Mouse (Mus musculus): ENCODE data around the gene Robo3. TPM values are rescaled to one million over a fixed set of nuclear protein-coding genes. Genes with fewer than 3 reads are reported as not detected.

Robo3 gene
- polyA plus RNA-seq (2012; rRNA removed): 0.96 and 1.9 TPM in 2 replicates

- Histone ChIP-seq H3K27ac (ENCODE audit: insufficient read depth, low read depth, low read length) (no peak within 1 kb of the TSS), H3K4me3 (ENCODE audit: low read depth, low read length) (peak within 1 kb of the TSS; percentile 43), H3K36me3 (ENCODE audit: control insufficient read depth, insufficient read depth, low read length) (no peaks in the 10 kb centered on the region), H3K27me3 (ENCODE audit: control insufficient read depth, insufficient read depth, low read length) (peaks cover 38% of the 10 kb centered on the region), H3K4me1 (ENCODE audit: control insufficient read depth, insufficient read depth, insufficient read length, low read length) (peaks cover 6% of the 10 kb centered on the region; the same call in 1 of the 2 replicates)
- TF ChIP-seq CTCF (IDR thresholded peaks at IDR 0.05; ENCODE audit: extremely low read depth, insufficient read length, insufficient replicate concordance, low read depth, low read length): no peak
- no peak for TF ChIP-seq POLR2A (IDR thresholded peaks at IDR 0.05; ENCODE audit: low read depth, low read length)
- 2% methylated on average over 40 of the region's 40 CpGs for WGBS
Measured at GRCm38 (mm10) chr9:37432720-37433421, at the start of gene Robo3. Gene Robo3 (minus strand): TSS chr9:37433246.

- H3K36me3 ChIP-seq (ENCODE audit: control insufficient read depth, insufficient read depth, low read length): no peaks in the 10 kb centered on the region
- no peak overlapping the region for H3K4me3 ChIP-seq (ENCODE audit: low read depth, low read length)
- no peak overlapping the region for H3K27ac ChIP-seq (ENCODE audit: insufficient read depth, low read depth, low read length)
- H3K4me1 ChIP-seq (ENCODE audit: control insufficient read depth, insufficient read depth, insufficient read length, low read length): no peaks in the 10 kb centered on the region
- TF ChIP-seq POLR2A (IDR thresholded peaks at IDR 0.05; ENCODE audit: low read depth, low read length): no peak
- no peak for TF ChIP-seq CTCF (IDR thresholded peaks at IDR 0.05; ENCODE audit: extremely low read depth, insufficient read length, insufficient replicate concordance, low read depth, low read length)
- WGBS: 70% methylated on average over 7 of the region's 7 CpGs
- no peaks in the 10 kb centered on the region; the same call in 1 of the 2 replicates for H3K27me3 ChIP-seq (ENCODE audit: control insufficient read depth, insufficient read depth, low read length)
Measured at GRCm38 (mm10) chr9:37474923-37475322, 41.9 kb upstream of the Robo3 start.

- no peaks in the 10 kb centered on the region; the same call in 1 of the 2 replicates for H3K27me3 ChIP-seq (ENCODE audit: control insufficient read depth, insufficient read depth, low read length)
- no peaks in the 10 kb centered on the region for H3K36me3 ChIP-seq (ENCODE audit: control insufficient read depth, insufficient read depth, low read length)
- no peak overlapping the region for H3K4me3 ChIP-seq (ENCODE audit: low read depth, low read length)
- TF ChIP-seq CTCF (IDR thresholded peaks at IDR 0.05; ENCODE audit: extremely low read depth, insufficient read length, insufficient replicate concordance, low read depth, low read length) (no peak), POLR2A (IDR thresholded peaks at IDR 0.05; ENCODE audit: low read depth, low read length) (no peak)
- WGBS: 69% methylated on average over 3 of the region's 3 CpGs
- no peaks in the 10 kb centered on the region for H3K4me1 ChIP-seq (ENCODE audit: control insufficient read depth, insufficient read depth, insufficient read length, low read length)
- H3K27ac ChIP-seq (ENCODE audit: insufficient read depth, low read depth, low read length): no peak overlapping the region
Measured at GRCm38 (mm10) chr9:37473611-37474125, 40.6 kb upstream of the Robo3 start.

- H3K4me3 ChIP-seq (ENCODE audit: low read depth, low read length): no peak overlapping the region
- H3K27ac ChIP-seq (ENCODE audit: insufficient read depth, low read depth, low read length): no peak overlapping the region
- peaks cover 35% of the 10 kb centered on the region for H3K27me3 ChIP-seq (ENCODE audit: control insufficient read depth, insufficient read depth, low read length)
- H3K36me3 ChIP-seq (ENCODE audit: control insufficient read depth, insufficient read depth, low read length): no peaks in the 10 kb centered on the region
- TF ChIP-seq POLR2A (IDR thresholded peaks at IDR 0.05; ENCODE audit: low read depth, low read length) (no peak), CTCF (IDR thresholded peaks at IDR 0.05; ENCODE audit: extremely low read depth, insufficient read length, insufficient replicate concordance, low read depth, low read length) (peak; percentile 24; the same call in 1 of the 2 replicates)
- H3K4me1 ChIP-seq (ENCODE audit: control insufficient read depth, insufficient read depth, insufficient read length, low read length): peaks cover 7% of the 10 kb centered on the region
- 25% methylated on average over 7 of the region's 7 CpGs for WGBS
Measured at GRCm38 (mm10) chr9:37462764-37463163, 29.7 kb upstream of the Robo3 start.

- Histone ChIP-seq H3K27me3 (ENCODE audit: control insufficient read depth, insufficient read depth, low read length) (peaks cover 47% of the 10 kb centered on the region), H3K27ac (ENCODE audit: insufficient read depth, low read depth, low read length) (no peak overlapping the region), H3K4me3 (ENCODE audit: low read depth, low read length) (no peak overlapping the region), H3K4me1 (ENCODE audit: control insufficient read depth, insufficient read depth, insufficient read length, low read length) (peaks cover 7% of the 10 kb centered on the region), H3K36me3 (ENCODE audit: control insufficient read depth, insufficient read depth, low read length) (no peaks in the 10 kb centered on the region)
- WGBS: 21% methylated on average over 3 of the region's 3 CpGs
- no peak for TF ChIP-seq CTCF (IDR thresholded peaks at IDR 0.05; ENCODE audit: extremely low read depth, insufficient read length, insufficient replicate concordance, low read depth, low read length)
- no peak for TF ChIP-seq POLR2A (IDR thresholded peaks at IDR 0.05; ENCODE audit: low read depth, low read length)
Measured at GRCm38 (mm10) chr9:37461571-37461970, 28.5 kb upstream of the Robo3 start.

- H3K36me3 ChIP-seq (ENCODE audit: control insufficient read depth, insufficient read depth, low read length): no peaks in the 10 kb centered on the region
- no peak overlapping the region for H3K27ac ChIP-seq (ENCODE audit: insufficient read depth, low read depth, low read length)
- H3K27me3 ChIP-seq (ENCODE audit: control insufficient read depth, insufficient read depth, low read length): peaks cover 53% of the 10 kb centered on the region
- TF ChIP-seq CTCF (IDR thresholded peaks at IDR 0.05; ENCODE audit: extremely low read depth, insufficient read length, insufficient replicate concordance, low read depth, low read length): no peak
- TF ChIP-seq POLR2A (IDR thresholded peaks at IDR 0.05; ENCODE audit: low read depth, low read length): no peak
- 19% methylated on average over 5 of the region's 5 CpGs for WGBS
- H3K4me3 ChIP-seq (ENCODE audit: low read depth, low read length): no peak overlapping the region
- peaks cover 7% of the 10 kb centered on the region for H3K4me1 ChIP-seq (ENCODE audit: control insufficient read depth, insufficient read depth, insufficient read length, low read length)
Measured at GRCm38 (mm10) chr9:37460961-37461340, 27.9 kb upstream of the Robo3 start.
